Mouse (Mus musculus) small intestine, adult 2 months (tissue): ENCODE data around the gene Tmem51. TPM values are rescaled to one million over a fixed set of nuclear protein-coding genes. Genes with fewer than 3 reads are reported as not detected.
A peak's percentile ranks its signal among the peaks of the same experiment; 100 is the strongest.

Experiments used
- H3K27ac ChIP-seq: fragments of 200-500 bp; 2 replicates; pipeline ENCODE4 v1.5.1; 2012; ENCODE audit warnings: low read depth, low read length, control low read depth, inconsistent platforms; ENCODE audit not compliant: insufficient read depth
- H3K27me3 ChIP-seq: fragments of 200-500 bp; 2 replicates; pipeline ENCODE4 v1.6.1; 2012; ENCODE audit warnings: mild to moderate bottlenecking, moderate library complexity, low read length, inconsistent platforms; ENCODE audit not compliant: control insufficient read depth, insufficient read depth
- H3K36me3 ChIP-seq: fragments of 200-500 bp; 2 replicates; pipeline ENCODE4 v1.6.1; 2012; ENCODE audit warnings: mild to moderate bottlenecking, low read length, control low read depth, inconsistent platforms; ENCODE audit not compliant: control insufficient read depth, insufficient read depth
- H3K4me1 ChIP-seq: fragments of 200-500 bp; 2 replicates; pipeline ENCODE4 v1.6.1; 2012; ENCODE audit warnings: low read length, inconsistent platforms, mixed read lengths; ENCODE audit not compliant: control insufficient read depth, insufficient read depth, insufficient read length
- H3K4me3 ChIP-seq: fragments of 200-500 bp; 2 replicates; pipeline ENCODE4 v1.5.1; 2012; ENCODE audit warnings: low read depth, mild to moderate bottlenecking, control low read depth, inconsistent platforms, low read length, moderate library complexity
- CTCF ChIP-seq: fragments of 200-500 bp; IDR thresholded peaks from 2 replicates; pipeline ENCODE4 v1.5.1; 2012; ENCODE audit warnings: low read depth, mild to moderate bottlenecking, control low read depth, inconsistent platforms, low read length, moderate library complexity, mixed read lengths; ENCODE audit not compliant: insufficient replicate concordance, insufficient read length; ENCODE audit errors: extremely low read depth
- POLR2A ChIP-seq: fragments of 200-500 bp; IDR thresholded peaks from 2 replicates; pipeline ENCODE4 v1.6.1; 2012; ENCODE audit warnings: low read depth, mild to moderate bottlenecking, control low read depth, inconsistent platforms, low read length, moderate library complexity
- WGBS: fragments of 180-500 bp; shearing (Covaris S2); methylation state at CpG from one replicate; pipeline ENCODE4 v1.1.7; 2018; 5-methylcytosine and 5-hydroxymethylcytosine counted together
- polyA plus RNA-seq: library from polyadenylated mRNA; depleted of rRNA; stranded (reverse); fragments of >200 nt; gene quantifications from 2 replicates; pipeline ENCODE4 v1.2.3, GENCODE M21; 2012

The Tmem51 gene
- polyA plus RNA-seq, 1 experiment: 30.5 TPM

GRCm38 (mm10) chr4:142074060-142074732 lies 9.9 kb downstream of the Tmem51 start:
- no peaks in the 10 kb centered on the region for H3K36me3 ChIP-seq
- H3K27ac ChIP-seq: peak overlapping the region; percentile 41; the same call in 1 of the 2 replicates
- WGBS: 59% methylated on average over 13 of the region's 13 CpGs
- no peaks in the 10 kb centered on the region for H3K27me3 ChIP-seq
- no peak overlapping the region for H3K4me3 ChIP-seq
- peaks cover 32% of the 10 kb centered on the region for H3K4me1 ChIP-seq
- no peak for TF ChIP-seq POLR2A
- TF ChIP-seq CTCF: no peak

GRCm38 (mm10) chr4:142071243-142071991 lies 12.7 kb downstream of the Tmem51 start:
- H3K36me3 ChIP-seq: peaks cover 8% of the 10 kb centered on the region
- no peak overlapping the region for H3K4me3 ChIP-seq
- TF ChIP-seq POLR2A: no peak
- TF ChIP-seq CTCF: no peak
- WGBS: 13% methylated on average over 18 of the region's 18 CpGs
- peaks cover 20% of the 10 kb centered on the region for H3K4me1 ChIP-seq
- peak overlapping the region; percentile 65 for H3K27ac ChIP-seq
- no peaks in the 10 kb centered on the region for H3K27me3 ChIP-seq

- 11% methylated on average over 8 of the region's 8 CpGs for WGBS
- peak overlapping the region; percentile 65 for H3K27ac ChIP-seq
- no peaks in the 10 kb centered on the region for H3K27me3 ChIP-seq
These were observed 13.3 kb downstream of the Tmem51 start for GRCm38 (mm10) chr4:142070840-142071239.

DNA sequence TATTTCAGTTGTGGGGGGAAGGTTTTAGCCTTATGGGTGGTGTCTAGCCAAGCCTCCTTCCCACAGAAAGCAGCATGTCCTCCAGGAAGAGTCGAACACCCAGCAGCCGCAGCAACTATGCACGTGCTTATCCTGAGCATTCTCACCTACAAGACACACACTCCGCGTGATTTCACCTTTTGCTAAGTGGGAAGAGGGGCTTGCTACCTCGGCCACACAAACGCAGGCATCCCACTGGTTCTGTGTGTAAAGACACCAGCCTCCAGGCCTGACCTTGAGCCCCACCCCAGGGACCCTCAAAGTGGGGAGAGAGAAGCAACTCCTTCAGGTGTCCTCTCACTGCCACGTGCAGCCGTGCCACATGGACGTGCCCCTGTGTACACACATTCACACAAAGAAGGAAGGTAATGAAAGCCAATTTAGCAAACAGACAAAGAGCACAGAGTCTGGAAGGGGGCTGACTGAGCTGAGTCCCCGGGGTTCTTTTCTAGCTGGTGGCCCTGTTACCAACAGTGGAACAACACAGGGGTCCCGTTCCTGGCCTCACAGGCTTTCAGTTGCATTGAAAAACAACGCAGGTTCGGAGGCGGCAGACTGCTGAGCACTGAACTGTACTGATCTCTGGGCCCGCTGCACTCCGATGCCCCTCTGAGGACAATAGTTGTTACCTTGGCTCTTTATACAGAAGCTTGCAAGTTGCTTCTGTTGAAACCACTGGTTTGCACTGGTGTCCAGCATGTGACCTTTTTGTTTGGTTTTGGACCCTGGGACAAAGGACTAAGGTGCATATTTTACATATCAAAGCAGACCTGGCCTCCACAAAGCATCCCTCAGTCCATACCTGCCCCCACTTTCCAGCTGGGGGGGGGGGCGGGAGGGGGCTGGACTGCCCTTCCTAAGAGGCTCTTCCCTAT lies 14.9 kb downstream of the Tmem51 start:
- Histone ChIP-seq H3K4me1 (peaks cover 28% of the 10 kb centered on the region), H3K36me3 (peaks cover 8% of the 10 kb centered on the region), H3K4me3 (no peak overlapping the region), H3K27ac (no peak overlapping the region), H3K27me3 (no peaks in the 10 kb centered on the region)
- no peak for TF ChIP-seq POLR2A
- TF ChIP-seq CTCF: no peak
- WGBS: 83% methylated on average over 18 of the region's 18 CpGs

More at GRCm38 (mm10) chr4:142070840-142071239, 13.3 kb downstream of the Tmem51 start:
- Histone ChIP-seq H3K36me3 (peaks cover 8% of the 10 kb centered on the region), H3K4me3 (no peak overlapping the region), H3K4me1 (peaks cover 23% of the 10 kb centered on the region)
- TF ChIP-seq POLR2A (no peak), CTCF (no peak)

GRCm38 (mm10) chr4:142066576-142066975 lies 17.5 kb downstream of the Tmem51 start:
- TF ChIP-seq CTCF (no peak), POLR2A (no peak)

GRCm38 (mm10) chr4:142065835-142066234 lies 18.3 kb downstream of the Tmem51 start:
- no peaks in the 10 kb centered on the region for H3K27me3 ChIP-seq
- no peak overlapping the region for H3K4me3 ChIP-seq
- peaks cover 8% of the 10 kb centered on the region for H3K36me3 ChIP-seq
- peak overlapping the region; percentile 62 for H3K27ac ChIP-seq
- WGBS: 14% methylated on average over 6 of the region's 6 CpGs
- peaks cover 44% of the 10 kb centered on the region for H3K4me1 ChIP-seq
- no peak for TF ChIP-seq POLR2A
- no peak for TF ChIP-seq CTCF

More at GRCm38 (mm10) chr4:142066576-142066975, 17.5 kb downstream of the Tmem51 start:
- no peaks in the 10 kb centered on the region for H3K27me3 ChIP-seq
- no peak overlapping the region for H3K4me3 ChIP-seq
- H3K27ac ChIP-seq: peak overlapping the region; percentile 62; the same call in 1 of the 2 replicates
- WGBS: 73% methylated on average over 4 of the region's 4 CpGs
- H3K36me3 ChIP-seq: peaks cover 8% of the 10 kb centered on the region
- H3K4me1 ChIP-seq: peaks cover 46% of the 10 kb centered on the region
